Mouse (Mus musculus) MEL (cell line): ENCODE measurements at regions not wholly inside any gene's neighbourhood (a gene's known extent, or its start where the extent isn't known, plus 50 kb on each side); places are given as distances from the start of the nearest gene placed in this dataset.
A peak's percentile ranks its signal among the peaks of the same experiment; 100 is the strongest.

Source experiments
- DNase-seq: peaks from one replicate; pipeline ENCODE4 v3.0.0; 2011; ENCODE audit warnings: low read depth, low spot score
- H3K27ac ChIP-seq: 2 replicates; pipeline ENCODE4 v1.5.1; 2012; ENCODE audit warnings: low read depth, mild to moderate bottlenecking, control low read depth, low read length, moderate library complexity; ENCODE audit not compliant: control insufficient read depth
- H3K27me3 ChIP-seq, 2 experiments: fragments of 150-350 bp in 1 of 2; sonication (generic) in 1 of 2; 2 replicates each; pipeline ENCODE4 v1.6.1; 2012; ENCODE audit warnings: low read length in 2 of 2, mild to moderate bottlenecking in 2 of 2, improper control_type of control experiment in 1 of 2, moderate library complexity in 1 of 2; ENCODE audit not compliant: insufficient read depth in 2 of 2, control insufficient read depth in 1 of 2
- H3K36me3 ChIP-seq, 2 experiments: 2 replicates each; pipeline ENCODE4 v1.6.1; 2012 to 2014; ENCODE audit warnings: low read length in 2 of 2, improper control_type of control experiment in 1 of 2, inconsistent platforms in 1 of 2, mild to moderate bottlenecking in 1 of 2; ENCODE audit not compliant: insufficient read depth in 2 of 2, control insufficient read depth in 1 of 2
- H3K4me1 ChIP-seq, 2 experiments: fragments of 150-350 bp in 1 of 2; sonication (generic) in 1 of 2; 2 replicates each; pipeline ENCODE4 v1.6.1; 2012; ENCODE audit warnings: low read length in 2 of 2, improper control_type of control experiment in 1 of 2, mild to moderate bottlenecking in 1 of 2; ENCODE audit not compliant: insufficient read depth in 2 of 2, control insufficient read depth in 1 of 2
- H3K4me3 ChIP-seq, 2 experiments: fragments of 150-350 bp in 1 of 2; sonication (generic) in 1 of 2; 2 replicates each; pipeline ENCODE4 v1.5.1; 2012; ENCODE audit warnings: low read depth in 2 of 2, low read length in 2 of 2, mild to moderate bottlenecking in 2 of 2, moderate library complexity in 2 of 2, control low read depth in 1 of 2, improper control_type of control experiment in 1 of 2; ENCODE audit not compliant: control insufficient read depth in 1 of 2, insufficient read depth in 1 of 2
- H3K79me2 ChIP-seq: 2 replicates; pipeline ENCODE4 v1.6.1; 2012; ENCODE audit warnings: mild to moderate bottlenecking, low read length, moderate library complexity; ENCODE audit not compliant: control insufficient read depth, poor library complexity, insufficient read depth
- H3K9ac ChIP-seq: 2 replicates; pipeline ENCODE4 v1.6.1; 2012; ENCODE audit warnings: low read depth, mild to moderate bottlenecking, control low read depth, low read length, moderate library complexity; ENCODE audit not compliant: control insufficient read depth, poor library complexity, severe bottlenecking
- H3K9me3 ChIP-seq: fragments of 150-350 bp; sonication (generic); replicated peaks from 2 replicates; pipeline ENCODE4 v1.6.1; 2012; ENCODE audit warnings: mild to moderate bottlenecking, low read length, improper control_type of control experiment, moderate library complexity; ENCODE audit not compliant: insufficient read depth
- CHD1 ChIP-seq: IDR thresholded peaks from 2 replicates; pipeline ENCODE4 v1.6.1; 2012; ENCODE audit warnings: low read depth, mild to moderate bottlenecking, inconsistent platforms, low read length, improper control_type of control experiment
- CHD2 ChIP-seq: IDR thresholded peaks from 2 replicates; pipeline ENCODE4 v1.6.1; 2011; ENCODE audit warnings: low read length, improper control_type of control experiment
- EP300 ChIP-seq, 2 experiments: IDR thresholded peaks; 2 replicates each; pipeline ENCODE4 v1.6.1; 2011; ENCODE audit warnings: improper control_type of control experiment in 2 of 2, low read length in 2 of 2, low read depth in 1 of 2, mild to moderate bottlenecking in 1 of 2
- ETS1 ChIP-seq: IDR thresholded peaks from 2 replicates; pipeline ENCODE4 v1.6.1; 2012; ENCODE audit warnings: low read depth, mild to moderate bottlenecking, inconsistent platforms, low read length, improper control_type of control experiment, moderate library complexity
- MAFK ChIP-seq: IDR thresholded peaks from 2 replicates; pipeline ENCODE4 v1.6.1; 2011; ENCODE audit warnings: low read depth, mild to moderate bottlenecking, low read length, improper control_type of control experiment, borderline replicate concordance
- MEF2A ChIP-seq: IDR thresholded peaks from 2 replicates; pipeline ENCODE4 v1.6.1; 2014; ENCODE audit warnings: low read depth, mild to moderate bottlenecking, inconsistent platforms, low read length, improper control_type of control experiment; ENCODE audit not compliant: poor library complexity, insufficient replicate concordance, severe bottlenecking; ENCODE audit errors: extremely low read depth
- MYB ChIP-seq: IDR thresholded peaks from 2 replicates; pipeline ENCODE4 v1.6.1; 2011; ENCODE audit warnings: mild to moderate bottlenecking, low read depth, low read length, improper control_type of control experiment
- POLR2AphosphoS5 ChIP-seq: IDR thresholded peaks from 2 replicates; pipeline ENCODE4 v1.6.1; 2012; ENCODE audit warnings: low read depth, borderline replicate concordance, mild to moderate bottlenecking, inconsistent platforms, low read length, moderate library complexity, mixed read lengths
- RCOR1 ChIP-seq: IDR thresholded peaks from 2 replicates; pipeline ENCODE4 v1.6.1; 2012; ENCODE audit warnings: low read depth, mild to moderate bottlenecking, inconsistent platforms, low read length, improper control_type of control experiment
- SMC3 ChIP-seq: IDR thresholded peaks from 2 replicates; pipeline ENCODE4 v1.6.1; 2011; ENCODE audit warnings: low read depth, low read length, improper control_type of control experiment
- USF2 ChIP-seq, 2 experiments: IDR thresholded peaks; 2 replicates each; pipeline ENCODE4 v1.6.1; 2011 to 2012; ENCODE audit warnings: improper control_type of control experiment in 2 of 2, low read length in 2 of 2, borderline replicate concordance in 1 of 2, inconsistent platforms in 1 of 2, low read depth in 1 of 2, mild to moderate bottlenecking in 1 of 2; ENCODE audit not compliant: insufficient read depth in 1 of 2
- ZC3H11A ChIP-seq: IDR thresholded peaks from 2 replicates; pipeline ENCODE4 v1.6.1; 2012; ENCODE audit warnings: low read depth, mild to moderate bottlenecking, inconsistent platforms, low read length, improper control_type of control experiment
- ZKSCAN1 ChIP-seq: IDR thresholded peaks from 2 replicates; pipeline ENCODE4 v1.6.1; 2012; ENCODE audit warnings: low read depth, mild to moderate bottlenecking, inconsistent platforms, low read length, improper control_type of control experiment, moderate library complexity

DNA sequence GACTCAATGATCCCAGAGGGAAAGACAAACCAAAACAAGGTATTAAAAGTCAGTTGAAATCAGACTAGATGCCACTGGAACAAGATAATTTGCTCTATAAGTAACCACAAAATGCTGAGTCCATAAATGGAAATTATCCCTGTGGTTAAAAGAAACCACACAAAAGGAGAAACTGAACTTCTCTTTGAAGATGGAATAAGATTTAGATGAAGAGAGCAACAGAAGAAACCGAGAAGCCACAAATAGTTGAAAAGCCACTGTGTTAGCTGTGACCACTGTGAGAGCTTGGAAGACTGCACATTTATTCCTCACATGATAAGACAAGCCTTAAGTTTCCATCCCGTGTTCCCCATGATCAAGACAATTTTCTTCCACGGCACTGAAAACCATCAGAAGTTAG is 271.8 kb upstream of the Mad2l1 start:
- H3K27ac ChIP-seq = no peak overlapping the region
- no peak overlapping the region for H3K4me3 ChIP-seq
- peaks cover 4% of the 10 kb centered on the region; the same call in 1 of the 2 replicates for H3K79me2 ChIP-seq
- H3K27me3 ChIP-seq = no peaks in the 10 kb centered on the region
- no peak overlapping the region for H3K9ac ChIP-seq
- DNase-seq = peak; percentile 66
- H3K36me3 ChIP-seq = peaks cover 0 to 33% of the 10 kb centered on the region in 2 experiments; a peak in 2 of 4 replicates
- TF ChIP-seq RCOR1 = peak; percentile 95
- TF ChIP-seq ETS1 = 0 out of 2 replicates have a peak, but pooled peaks have one; percentile 16
- peak; percentile 68; the same call in 1 of the 2 replicates for TF ChIP-seq MEF2A
- TF ChIP-seq MAFK = peak; percentile 65; the same call in 1 of the 2 replicates
- TF ChIP-seq SMC3 = no peak
- TF ChIP-seq EP300 (IDR thresholded peaks at IDR 0.05; ENCODE audit: low read depth in 1 of 2, low read length in 2 of 2) = peak in 1 of 2 experiments; percentile 68; a peak in 1 of 4 replicates
- no peak for TF ChIP-seq POLR2AphosphoS5
- peaks cover 2 to 8% of the 10 kb centered on the region in 2 experiments; a peak in 3 of 4 replicates for H3K4me1 ChIP-seq
- no peaks in the 10 kb centered on the region for H3K9me3 ChIP-seq

DNA sequence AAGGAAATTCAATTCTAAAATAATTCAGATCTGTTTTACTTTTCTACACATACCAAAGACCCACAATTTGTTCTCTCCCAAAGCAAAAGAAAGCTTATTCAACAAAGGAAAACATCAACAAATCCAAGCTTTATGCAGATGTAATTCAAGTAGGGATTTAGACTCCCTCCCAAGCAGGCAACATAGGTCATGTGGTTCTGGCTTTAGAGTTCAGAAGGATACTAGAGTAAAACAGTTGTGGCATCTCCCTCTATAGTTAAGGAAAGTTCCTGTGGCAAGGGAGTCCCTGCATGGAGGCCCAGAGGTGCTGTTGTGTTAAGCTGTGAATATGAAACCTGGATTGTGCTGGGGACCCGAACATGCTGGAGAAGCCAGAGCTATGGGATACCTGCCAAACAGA is 271.3 kb upstream of the Mad2l1 start:
- peaks cover 2 to 8% of the 10 kb centered on the region in 2 experiments; a peak in 3 of 4 replicates for H3K4me1 ChIP-seq
- H3K27ac ChIP-seq = no peak overlapping the region
- H3K9ac ChIP-seq = no peak overlapping the region
- peaks cover 4% of the 10 kb centered on the region; the same call in 1 of the 2 replicates for H3K79me2 ChIP-seq
- DNase-seq = no peak
- no peaks in the 10 kb centered on the region for H3K9me3 ChIP-seq
- H3K4me3 ChIP-seq = no peak overlapping the region
- TF ChIP-seq POLR2AphosphoS5 = no peak
- no peak for TF ChIP-seq CHD1
- no peak for TF ChIP-seq ZKSCAN1
- TF ChIP-seq CHD2 = no peak
- no peak for TF ChIP-seq ETS1
- TF ChIP-seq USF2 (IDR thresholded peaks at IDR 0.05; ENCODE audit: borderline replicate concordance in 1 of 2, insufficient read depth in 1 of 2, low read depth in 1 of 2, low read length in 2 of 2) = no peak
- TF ChIP-seq MYB = no peak
- no peak for TF ChIP-seq MAFK
- no peak for TF ChIP-seq ZC3H11A
- TF ChIP-seq, all 39 proteins: peak for 0
- Histone ChIP-seq H3K36me3 (peaks cover 0 to 34% of the 10 kb centered on the region in 2 experiments; a peak in 2 of 4 replicates), H3K27me3 (no peaks in the 10 kb centered on the region)
